Mouse (Mus musculus) stomach, embryonic 14.5 days (tissue): ENCODE data around the gene Rfc2. TPM values are rescaled to one million over a fixed set of nuclear protein-coding genes. Genes with fewer than 3 reads are reported as not detected.

Experiments used
- ATAC-seq: fragments of 200-750 bp; cut with Nextera tagmentation; 2 replicates; pipeline ENCODE4 v1.8.0; 2017; ENCODE audit warnings: low read depth, moderate TSS enrichment; ENCODE audit not compliant: insufficient number of reproducible peaks, insufficient read depth, low FRiP score
- H3K27ac ChIP-seq: fragments of 300-500 bp; sonication (generic); 2 replicates; pipeline ENCODE4 v1.5.1; 2014; ENCODE audit warnings: mild to moderate bottlenecking, low read length, moderate library complexity, mixed read lengths
- H3K27me3 ChIP-seq: fragments of 300-500 bp; sonication (generic); 2 replicates; pipeline ENCODE4 v1.6.1; 2014; ENCODE audit warnings: low read length, control low read depth, mixed read lengths; ENCODE audit not compliant: control insufficient read depth, insufficient read depth
- H3K36me3 ChIP-seq: fragments of 300-500 bp; sonication (generic); 2 replicates; pipeline ENCODE4 v1.6.1; 2014; ENCODE audit warnings: mild to moderate bottlenecking, control low read depth, low read length, moderate library complexity, mixed read lengths; ENCODE audit not compliant: control insufficient read depth, insufficient read depth
- H3K4me1 ChIP-seq: fragments of 300-500 bp; sonication (generic); 2 replicates; pipeline ENCODE4 v1.6.1; 2014; ENCODE audit warnings: low read length, control low read depth, mixed read lengths; ENCODE audit not compliant: control insufficient read depth, insufficient read depth
- H3K4me2 ChIP-seq: fragments of 300-500 bp; sonication (generic); replicated peaks from 2 replicates; pipeline ENCODE4 v1.6.1; 2014; ENCODE audit warnings: low read depth, low read length, control low read depth
- H3K4me3 ChIP-seq: fragments of 300-500 bp; sonication (generic); 2 replicates; pipeline ENCODE4 v1.5.1; 2014; ENCODE audit warnings: low read depth, low read length, control low read depth
- H3K9ac ChIP-seq: fragments of 300-500 bp; sonication (generic); replicated peaks from 2 replicates; pipeline ENCODE4 v1.6.1; 2014; ENCODE audit warnings: low read depth, mild to moderate bottlenecking, control low read depth, low read length, moderate library complexity, mixed read lengths
- H3K9me3 ChIP-seq: fragments of 300-500 bp; sonication (generic); 2 replicates; pipeline ENCODE4 v1.6.1; 2016; ENCODE audit warnings: low read depth, low read length, control low read depth; ENCODE audit not compliant: control insufficient read depth
- WGBS: fragments of 180-500 bp; shearing (Covaris S2); extraction: QIAGEN DNeasy Blood & Tissue Kit; methylation state at CpG from one replicate; pipeline ENCODE4 v1.1.7; 2014; 5-methylcytosine and 5-hydroxymethylcytosine counted together
- polyA plus RNA-seq: library from polyadenylated mRNA; unstranded; fragments of >200 nt; fragmentation: Nextera tagmentation; extraction: Ambion mirVana; gene quantifications from 2 replicates; pipeline ENCODE4 v1.2.1, GENCODE M21; 2014

Rfc2 gene
- polyA plus RNA-seq, 1 experiment from 2014 or later: 285 TPM

DNA sequence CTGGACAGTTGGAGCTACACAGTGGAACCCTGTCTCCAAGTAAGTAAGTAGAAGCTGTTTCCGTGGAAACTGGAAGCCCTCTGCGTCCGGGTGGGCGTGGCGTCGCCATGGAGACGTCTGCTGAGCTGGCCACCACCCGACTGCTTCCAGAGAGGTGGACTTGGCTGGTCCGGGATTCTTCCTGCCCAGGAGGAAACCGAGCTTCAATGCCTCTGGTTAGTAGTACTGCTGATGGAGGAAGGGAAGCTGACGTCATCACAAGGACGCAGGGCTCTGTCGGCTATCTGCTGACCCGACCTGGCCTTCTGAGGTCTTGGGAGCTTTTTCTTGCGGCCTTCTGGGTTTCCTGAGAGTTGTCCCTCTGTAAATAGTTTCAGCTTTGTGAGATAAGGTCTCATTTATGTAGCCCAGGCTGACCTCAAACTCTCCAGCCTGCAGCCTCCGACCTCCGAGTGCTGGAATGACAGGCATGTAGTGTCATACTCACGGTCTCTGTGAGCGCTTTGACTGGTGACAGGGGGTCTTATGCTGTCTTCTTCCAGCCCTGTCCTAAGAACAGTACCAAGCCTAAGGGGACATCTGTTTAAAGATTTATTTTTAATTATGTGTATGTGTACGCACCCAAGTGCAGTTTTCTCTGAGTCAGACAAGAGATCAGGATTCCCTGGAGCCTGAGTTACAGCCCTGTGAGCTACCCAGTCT lies 25.6 kb upstream of the Rfc2 start:
- H3K4me2 ChIP-seq: peak overlapping the region; percentile 30
- H3K9me3 ChIP-seq: no peaks in the 10 kb centered on the region
- whole genome bisulfite sequencing: 7% methylated on average over 20 of the region's 20 CpGs
- H3K36me3 ChIP-seq: no peaks in the 10 kb centered on the region
- H3K4me1 ChIP-seq: peaks cover 26% of the 10 kb centered on the region
- no peak overlapping the region for H3K27ac ChIP-seq
- H3K9ac ChIP-seq: no peak overlapping the region
- no peaks in the 10 kb centered on the region for H3K27me3 ChIP-seq
- H3K4me3 ChIP-seq: no peak overlapping the region
- ATAC-seq: 0 out of 2 replicates have a peak, but pooled peaks have one; percentile 7

DNA sequence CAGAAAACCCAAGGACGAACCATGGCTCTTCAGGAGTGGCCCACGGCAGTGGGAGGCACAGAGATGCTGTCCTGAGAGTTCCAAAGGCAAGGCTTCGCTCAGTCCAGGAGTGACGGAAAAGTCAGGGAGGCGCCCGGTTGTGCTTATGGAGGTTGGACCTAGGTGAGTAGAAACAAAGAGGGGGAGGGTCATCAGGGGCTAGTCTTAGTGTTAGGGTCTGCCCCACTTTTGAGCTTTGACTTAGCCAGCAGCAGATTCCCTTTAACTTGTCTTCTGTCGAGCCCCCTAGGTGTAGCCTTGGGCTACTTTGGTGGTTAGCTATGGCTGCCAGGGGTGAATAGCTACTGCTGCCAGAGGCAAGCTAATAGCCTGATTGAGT lies 21.1 kb upstream of the Rfc2 start, which contains the start of gene Syna:
Syna (minus strand) TSS at position 101 of the 379 bp plus-strand sequence.
- Histone ChIP-seq H3K27ac (no peak within 1 kb of the TSS), H3K36me3 (no peaks in the 10 kb centered on the region), H3K4me1 (peaks cover 9% of the 10 kb centered on the region), H3K4me3 (no peak within 1 kb of the TSS), H3K27me3 (no peaks in the 10 kb centered on the region), H3K9ac (no peak within 1 kb of the TSS), H3K4me2 (no peak within 1 kb of the TSS), H3K9me3 (no peaks in the 10 kb centered on the region)
- ATAC-seq: no peak
- 85% methylated on average over 7 of the region's 7 CpGs for WGBS

DNA sequence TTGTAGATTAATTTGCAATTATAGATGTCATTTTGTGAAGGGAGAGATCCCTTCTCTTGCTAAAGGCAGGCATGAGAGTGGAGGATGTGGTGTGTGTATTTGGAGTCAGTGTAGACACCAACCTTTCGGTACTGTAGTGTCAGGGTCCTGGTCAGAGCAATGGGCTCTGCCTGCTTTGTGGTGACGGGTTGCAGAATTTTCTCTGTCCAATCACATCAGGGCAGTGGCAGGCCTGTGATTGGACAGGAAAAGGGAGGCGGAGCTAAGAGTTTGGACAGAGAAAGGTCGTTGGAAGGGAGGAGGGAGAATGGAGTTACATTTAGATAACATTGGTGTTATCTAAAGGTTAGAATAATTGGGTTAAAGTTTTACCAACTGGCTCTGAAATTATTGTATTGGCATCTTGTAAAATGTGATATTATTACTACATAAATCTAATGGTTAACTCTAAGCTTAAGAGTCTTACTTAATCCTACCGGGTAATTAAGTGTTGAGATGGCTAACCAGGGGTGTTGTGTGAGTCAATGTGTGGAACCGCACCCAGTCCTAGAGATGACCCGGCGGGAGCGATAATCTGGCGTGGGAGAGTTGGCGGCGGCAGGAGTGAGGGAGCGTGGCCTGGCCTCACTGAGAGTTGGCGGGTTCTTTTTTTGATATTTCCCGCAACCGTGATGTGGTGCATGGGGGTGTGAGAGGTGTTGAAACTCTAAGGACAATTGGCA lies 20.6 kb upstream of the Rfc2 start:
- Histone ChIP-seq H3K4me1 (peaks cover 4% of the 10 kb centered on the region), H3K27me3 (no peaks in the 10 kb centered on the region), H3K4me3 (no peak overlapping the region), H3K9me3 (no peaks in the 10 kb centered on the region), H3K9ac (no peak overlapping the region), H3K36me3 (no peaks in the 10 kb centered on the region), H3K27ac (no peak overlapping the region), H3K4me2 (no peak overlapping the region)
- no peak for ATAC-seq
- 72% methylated on average over 16 of the region's 16 CpGs for WGBS

DNA sequence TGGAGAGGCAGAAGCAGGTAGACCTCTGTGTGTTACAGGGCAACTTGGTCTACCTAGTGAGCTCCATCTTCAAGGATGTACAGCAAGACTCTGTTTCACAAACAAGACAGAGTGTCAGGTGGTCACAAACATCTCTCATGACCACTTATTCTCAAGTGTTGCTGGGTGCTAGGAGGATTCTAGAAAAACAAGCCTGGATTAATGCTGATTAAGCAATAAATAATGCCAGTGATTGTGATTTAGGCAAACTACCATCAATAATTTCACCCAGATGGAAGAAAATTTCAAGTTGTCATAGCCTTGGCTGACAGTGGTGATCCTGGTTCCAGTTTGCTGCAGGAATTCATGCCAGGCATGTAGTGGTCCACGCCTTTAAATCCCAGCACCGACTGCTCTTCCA lies 16.9 kb upstream of the Rfc2 start:
- Histone ChIP-seq H3K4me1 (no peaks in the 10 kb centered on the region; the same call in 1 of the 2 replicates), H3K27me3 (no peaks in the 10 kb centered on the region), H3K27ac (no peak overlapping the region), H3K9me3 (no peaks in the 10 kb centered on the region), H3K36me3 (no peaks in the 10 kb centered on the region), H3K9ac (no peak overlapping the region), H3K4me2 (no peak overlapping the region), H3K4me3 (no peak overlapping the region)
- ATAC-seq: no peak
- 100% methylated on average over 2 of the region's 2 CpGs for WGBS

DNA sequence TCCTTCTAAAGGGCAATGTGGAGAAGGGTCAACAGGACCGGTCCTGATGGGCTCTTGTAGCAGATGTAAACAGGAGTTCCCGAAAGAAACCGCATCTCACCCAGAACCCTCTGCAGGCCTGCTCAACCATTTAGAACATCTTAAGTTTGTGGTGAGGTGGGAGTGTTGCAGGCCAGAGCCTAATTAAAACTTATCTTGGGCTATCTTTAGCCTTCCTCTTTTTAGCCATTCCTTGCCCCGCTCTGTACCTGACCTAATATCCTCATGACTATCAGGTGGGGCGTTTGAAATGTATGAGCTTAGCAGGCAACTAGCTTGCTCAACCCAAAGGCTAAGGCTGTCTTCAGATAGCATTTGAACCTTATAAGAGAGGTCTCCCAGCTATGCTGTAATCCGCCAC lies 15.5 kb upstream of the Rfc2 start:
- no peak for ATAC-seq
- no peaks in the 10 kb centered on the region; the same call in 1 of the 2 replicates for H3K4me1 ChIP-seq
- H3K27ac ChIP-seq: no peak overlapping the region
- H3K9me3 ChIP-seq: no peaks in the 10 kb centered on the region
- H3K27me3 ChIP-seq: no peaks in the 10 kb centered on the region
- no peaks in the 10 kb centered on the region for H3K36me3 ChIP-seq
- 85% methylated on average over 6 of the region's 6 CpGs for WGBS
- no peak overlapping the region for H3K4me3 ChIP-seq
- H3K9ac ChIP-seq: no peak overlapping the region
- H3K4me2 ChIP-seq: no peak overlapping the region

DNA sequence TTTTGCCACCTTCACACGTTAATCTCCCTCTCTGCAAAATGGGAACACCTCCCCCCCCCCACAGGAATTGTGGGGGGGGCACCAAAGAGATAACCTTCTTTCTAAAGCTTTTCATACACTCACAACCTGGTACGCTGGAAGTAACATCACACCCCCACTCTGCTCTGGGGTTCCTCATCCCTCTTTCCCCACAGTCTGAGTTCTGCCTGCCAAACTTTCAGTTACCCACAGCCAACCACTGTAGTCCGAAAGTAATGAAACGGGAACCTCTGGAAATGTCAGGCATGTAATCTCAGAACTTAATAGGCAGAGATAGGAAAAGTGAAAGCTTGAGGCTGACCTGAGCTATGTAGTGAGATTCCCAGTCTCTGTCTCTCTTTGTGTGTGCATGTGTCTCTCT lies 13.7 kb upstream of the Rfc2 start:
- Histone ChIP-seq H3K4me1 (peaks cover 2% of the 10 kb centered on the region; the same call in 1 of the 2 replicates), H3K27ac (no peak overlapping the region), H3K9me3 (no peaks in the 10 kb centered on the region), H3K4me2 (no peak overlapping the region), H3K27me3 (no peaks in the 10 kb centered on the region), H3K36me3 (no peaks in the 10 kb centered on the region), H3K9ac (no peak overlapping the region), H3K4me3 (no peak overlapping the region)
- ATAC-seq: no peak
- 77% methylated on average over 4 of the region's 4 CpGs for WGBS

DNA sequence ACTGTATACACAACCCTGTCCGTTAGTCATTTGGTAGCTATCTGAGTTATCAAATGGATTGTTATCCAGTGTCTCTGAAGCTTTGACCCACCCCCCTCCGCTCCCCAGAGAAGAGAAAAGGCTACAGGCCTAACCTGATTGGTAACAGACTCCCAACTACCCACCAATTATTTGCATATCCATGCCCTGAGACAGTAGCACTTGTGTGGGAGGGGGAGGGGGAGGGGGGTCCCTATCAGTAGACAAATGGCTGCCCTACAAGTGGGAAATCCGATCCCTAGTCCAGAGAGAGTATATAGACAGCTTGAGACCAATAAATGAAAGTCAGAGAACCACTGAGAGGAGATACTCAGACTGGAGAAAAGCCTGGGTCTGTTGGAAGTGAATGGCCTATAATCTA lies 13.1 kb upstream of the Rfc2 start:
- Histone ChIP-seq H3K36me3 (no peaks in the 10 kb centered on the region), H3K4me2 (no peak overlapping the region), H3K4me1 (peaks cover 5% of the 10 kb centered on the region; the same call in 1 of the 2 replicates), H3K9ac (no peak overlapping the region), H3K4me3 (no peak overlapping the region), H3K27ac (peak overlapping the region; percentile 82; the same call in 1 of the 2 replicates), H3K9me3 (no peaks in the 10 kb centered on the region), H3K27me3 (no peaks in the 10 kb centered on the region)
- no peak for ATAC-seq
- WGBS: 69% methylated on average over 3 of the region's 3 CpGs

DNA sequence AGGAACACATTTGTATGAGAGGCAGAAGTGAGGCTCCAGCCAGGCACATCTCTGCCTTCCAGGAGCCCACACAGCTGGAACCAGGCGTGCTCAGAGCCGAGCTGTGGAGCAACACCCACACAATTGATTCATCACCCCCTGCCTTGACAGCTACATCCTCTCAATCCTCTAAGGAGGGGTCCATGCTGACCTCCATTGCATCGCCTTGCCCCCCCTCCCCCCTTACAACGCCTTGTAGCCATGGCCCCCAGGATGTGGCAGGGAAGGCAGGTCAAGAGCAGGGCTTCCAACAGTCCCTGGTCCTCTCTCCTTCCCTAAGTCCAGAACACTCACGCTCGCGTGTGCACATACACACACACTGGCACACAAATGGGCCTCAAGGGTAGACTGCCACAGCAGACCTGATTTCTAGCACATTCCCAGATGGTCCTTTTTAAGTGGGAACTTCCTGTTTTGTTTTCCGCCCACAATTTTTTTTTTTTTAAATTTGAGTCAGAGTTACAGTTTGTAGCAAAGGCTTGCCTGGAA lies 12.1 kb upstream of the Rfc2 start:
- WGBS: 41% methylated on average over 8 of the region's 8 CpGs
- H3K4me3 ChIP-seq: no peak overlapping the region
- H3K4me2 ChIP-seq: no peak overlapping the region
- H3K9me3 ChIP-seq: no peaks in the 10 kb centered on the region
- peaks cover 5% of the 10 kb centered on the region; the same call in 1 of the 2 replicates for H3K4me1 ChIP-seq
- peak overlapping the region; percentile 82 for H3K27ac ChIP-seq
- H3K27me3 ChIP-seq: no peaks in the 10 kb centered on the region
- no peaks in the 10 kb centered on the region for H3K36me3 ChIP-seq
- no peak overlapping the region for H3K9ac ChIP-seq
- ATAC-seq: peak; percentile 43; the same call in 1 of the 2 replicates
